Mouse (Mus musculus) left cerebral cortex, postnatal 4 days (tissue): Measurements from ENCODE around the gene Zbtb16. TPM values are rescaled to one million over a fixed set of nuclear protein-coding genes. Genes with fewer than 3 reads are reported as not detected.
A peak's percentile ranks its signal among the peaks of the same experiment; 100 is the strongest.

ENCODE experiments used
- DNase-seq: peaks from one replicate; pipeline ENCODE4 v3.0.0-alpha.2; 2022
- intact Hi-C: fragments of 180-260 bp; cut with DNase I; formaldehyde crosslinking; loops from one replicate; pipeline ENCODE4 v1.15.1; 2025
- total RNA-seq, 2 experiments: library from RNA; stranded (reverse); gene quantifications; 2 replicates each; pipeline ENCODE4 v1.2.3; 2021

Gene Zbtb16
- total RNA-seq, 2 experiments from 2014 or later, result 28.9 to 29.6 TPM

- intact Hi-C loops, result no loop called here
These were observed 146.9 kb downstream of the Zbtb16 start for GRCm38 (mm10) chr9:48688859-48689717.

GRCm38 (mm10) chr9:48687891-48688290, 148.1 kb downstream of the Zbtb16 start:
- no peak for DNase-seq
- intact Hi-C loops, result no loop called here

More at GRCm38 (mm10) chr9:48688859-48689717, 146.9 kb downstream of the Zbtb16 start:
- DNase-seq, result no peak

- intact Hi-C loops, result no loop called here
- DNase-seq, result no peak
These were observed 150.3 kb downstream of the Zbtb16 start for GRCm38 (mm10) chr9:48685721-48686120.

DNA sequence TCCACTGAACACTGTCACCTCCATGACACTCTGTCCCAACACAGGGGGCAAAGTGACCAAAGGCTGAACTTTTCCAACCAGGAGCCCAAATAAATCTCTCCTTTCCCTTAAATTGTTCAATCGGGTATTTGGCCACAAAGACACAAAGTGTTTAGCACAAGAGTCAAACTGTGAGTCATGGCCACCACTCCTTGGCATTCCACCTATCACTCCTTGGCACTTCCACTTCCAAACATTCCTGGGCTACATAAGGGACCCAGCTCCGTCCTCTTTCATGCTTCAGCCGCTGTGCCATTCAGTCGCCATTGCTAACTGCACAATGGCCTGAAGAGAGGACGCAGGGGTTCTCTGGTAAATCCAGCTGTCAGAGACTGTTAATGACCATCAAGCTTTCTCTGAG, 151.9 kb downstream of the Zbtb16 start:
- intact Hi-C loops, result no loop called here
- no peak for DNase-seq

- DNase-seq, result no peak
- intact Hi-C loops, result no loop called here
These were observed 154.8 kb downstream of the Zbtb16 start for GRCm38 (mm10) chr9:48681193-48681592.

DNA sequence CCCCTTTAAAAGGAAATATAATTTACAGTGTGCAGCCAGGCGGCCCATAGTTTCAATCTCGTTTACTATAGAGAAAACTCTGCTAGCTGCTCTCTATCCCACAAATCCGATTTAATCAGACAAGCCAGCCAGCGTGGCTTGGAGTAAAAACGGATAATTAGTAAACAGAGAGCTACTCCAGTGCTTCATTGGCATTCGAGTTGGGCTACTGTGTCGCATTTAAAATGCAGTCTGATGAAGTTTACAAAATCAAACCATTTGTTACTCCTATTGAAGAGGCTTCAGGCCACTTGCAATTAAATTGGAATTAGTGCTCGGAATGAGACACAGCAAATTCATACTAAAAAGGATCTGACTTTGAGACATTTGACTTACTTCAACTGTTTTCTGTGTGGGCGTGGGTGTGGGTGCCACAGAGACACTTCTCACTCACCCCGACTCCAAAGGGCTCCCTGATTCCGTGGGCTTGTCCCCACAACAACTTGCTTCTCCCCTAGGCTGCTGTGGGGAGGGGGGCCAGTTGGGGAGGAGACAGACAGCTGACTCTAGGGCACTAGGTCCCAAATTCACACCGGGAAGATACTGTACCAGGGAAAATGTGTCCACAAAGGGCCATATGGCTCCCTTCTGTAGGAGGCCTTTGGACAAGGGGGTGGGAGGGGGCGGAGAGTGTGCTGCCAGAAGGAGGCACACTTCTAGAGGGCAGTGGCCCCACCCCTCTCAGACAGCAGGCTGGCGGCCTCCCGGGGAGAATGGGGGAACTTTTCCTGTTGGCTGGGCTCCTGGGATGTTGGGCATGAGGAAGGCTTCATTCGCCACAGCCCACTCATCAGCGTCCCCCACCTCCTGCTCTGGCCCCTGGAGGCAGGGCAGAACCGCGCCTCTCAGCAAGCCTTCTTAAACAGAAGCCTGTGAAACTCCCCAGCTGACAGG, 157.3 kb downstream of the Zbtb16 start:
- intact Hi-C loops, result no loop called here
- DNase-seq, result peak; percentile 90

- DNase-seq, result peak; percentile 53
- intact Hi-C loops, result no loop called here
These were observed 160.8 kb downstream of the Zbtb16 start for GRCm38 (mm10) chr9:48675151-48675790.

GRCm38 (mm10) chr9:48674359-48675015, 161.5 kb downstream of the Zbtb16 start:
- intact Hi-C loops, result loop anchor here (5.0 kb wide), 1 partner anchor 163 kb away; the partner anchor contains the start of gene Zbtb16
- DNase-seq, result no peak

DNA sequence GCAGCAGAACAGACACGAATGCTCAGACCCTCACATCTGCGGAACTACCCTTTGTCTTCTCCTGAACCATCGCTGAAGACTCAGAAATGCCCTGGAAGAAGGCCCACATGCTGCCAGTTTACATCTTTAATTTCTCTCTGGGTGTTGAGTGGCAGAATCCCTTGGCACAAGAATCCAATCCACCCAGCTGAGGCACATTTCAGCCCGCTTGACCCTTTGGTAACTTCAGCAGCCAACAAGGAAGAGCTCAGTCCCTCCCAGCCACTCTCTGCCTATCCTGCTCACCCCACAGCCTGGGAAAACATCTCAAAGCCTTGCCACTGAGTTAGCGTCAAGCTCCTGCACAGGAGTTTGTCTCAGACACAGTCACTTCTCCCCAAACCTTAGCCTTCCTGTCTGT, 162.2 kb downstream of the Zbtb16 start:
- intact Hi-C loops, result loop anchor here (5.0 kb wide), 1 partner anchor 163 kb away; the partner anchor contains the start of gene Zbtb16
- no peak for DNase-seq

GRCm38 (mm10) chr9:48673213-48673612, 162.8 kb downstream of the Zbtb16 start:
- intact Hi-C loops, result loop anchor here (5.0 kb wide), 1 partner anchor 164 kb away; the partner anchor contains the start of gene Zbtb16
- DNase-seq, result no peak

DNA sequence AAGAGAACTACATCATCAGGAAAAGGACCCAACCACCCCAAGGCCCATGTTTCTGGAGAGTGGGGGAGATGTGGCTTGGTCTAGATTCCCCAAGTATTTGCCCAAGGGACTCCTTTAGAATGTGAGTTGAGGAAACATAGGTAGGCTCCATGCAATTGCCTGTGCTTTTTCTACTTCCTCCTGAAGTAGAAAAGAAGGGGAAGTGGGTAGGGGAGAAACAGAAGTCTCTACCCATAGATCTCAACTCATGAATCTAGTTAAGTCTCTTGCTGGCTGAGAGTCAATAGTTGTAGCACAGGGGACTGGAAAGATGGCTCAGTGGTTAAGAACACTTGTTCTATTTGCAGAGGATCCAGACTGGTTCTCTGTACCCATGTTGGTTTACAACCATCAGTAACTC, 164.2 kb downstream of the Zbtb16 start:
- intact Hi-C loops, result loop anchor here (5.0 kb wide), 1 partner anchor 165 kb away; the partner anchor contains the start of gene Zbtb16
- no peak for DNase-seq

GRCm38 (mm10) chr9:48670156-48670555, 165.9 kb downstream of the Zbtb16 start:
- no peak for DNase-seq
- intact Hi-C loops, result loop anchor here (5.0 kb wide), 1 partner anchor 167 kb away; the partner anchor contains the start of gene Zbtb16

- no peak for DNase-seq
- intact Hi-C loops, result loop anchor here (5.0 kb wide), 1 partner anchor 168 kb away; the partner anchor contains the start of gene Zbtb16
These were observed 166.3 kb downstream of the Zbtb16 start for GRCm38 (mm10) chr9:48669672-48670071.

- intact Hi-C loops, result no loop called here
- no peak for DNase-seq
These were observed 169.3 kb downstream of the Zbtb16 start for GRCm38 (mm10) chr9:48666702-48667101.

DNA sequence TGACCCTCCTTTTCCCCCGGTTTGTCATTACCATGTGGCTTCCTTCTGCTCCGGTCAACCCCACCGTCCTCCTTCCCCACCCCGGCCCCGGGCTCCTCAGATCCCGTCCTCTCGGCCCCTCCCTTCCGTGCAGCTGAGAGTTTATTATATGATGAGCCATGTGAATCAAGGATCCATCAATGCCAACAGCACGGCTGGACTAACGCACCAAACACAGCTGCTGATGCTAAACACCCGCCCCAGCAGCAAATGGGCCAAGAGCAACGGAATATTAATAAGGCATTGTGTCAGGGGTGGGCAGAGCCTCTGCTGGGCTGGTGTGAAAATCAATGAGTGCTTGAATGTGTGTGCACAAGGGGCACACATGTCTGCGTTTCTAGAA, 173.0 kb downstream of the Zbtb16 start:
- DNase-seq, result no peak
- intact Hi-C loops, result no loop called here

GRCm38 (mm10) chr9:48662361-48663051, 173.5 kb downstream of the Zbtb16 start:
- intact Hi-C loops, result no loop called here
- no peak for DNase-seq

GRCm38 (mm10) chr9:48661225-48662023, 174.6 kb downstream of the Zbtb16 start:
- no peak for DNase-seq
- intact Hi-C loops, result no loop called here

GRCm38 (mm10) chr9:48655525-48656169, 180.4 kb downstream of the Zbtb16 start:
- intact Hi-C loops, result no loop called here
- no peak for DNase-seq
